Mouse (Mus musculus): ENCODE measurements around the gene Omd.
"Not testable (repeated sequence)": the region's sequence is repeated elsewhere in the genome, so short reads cannot be mapped to it uniquely, and the experiment has no call there.

The Omd gene

DNA sequence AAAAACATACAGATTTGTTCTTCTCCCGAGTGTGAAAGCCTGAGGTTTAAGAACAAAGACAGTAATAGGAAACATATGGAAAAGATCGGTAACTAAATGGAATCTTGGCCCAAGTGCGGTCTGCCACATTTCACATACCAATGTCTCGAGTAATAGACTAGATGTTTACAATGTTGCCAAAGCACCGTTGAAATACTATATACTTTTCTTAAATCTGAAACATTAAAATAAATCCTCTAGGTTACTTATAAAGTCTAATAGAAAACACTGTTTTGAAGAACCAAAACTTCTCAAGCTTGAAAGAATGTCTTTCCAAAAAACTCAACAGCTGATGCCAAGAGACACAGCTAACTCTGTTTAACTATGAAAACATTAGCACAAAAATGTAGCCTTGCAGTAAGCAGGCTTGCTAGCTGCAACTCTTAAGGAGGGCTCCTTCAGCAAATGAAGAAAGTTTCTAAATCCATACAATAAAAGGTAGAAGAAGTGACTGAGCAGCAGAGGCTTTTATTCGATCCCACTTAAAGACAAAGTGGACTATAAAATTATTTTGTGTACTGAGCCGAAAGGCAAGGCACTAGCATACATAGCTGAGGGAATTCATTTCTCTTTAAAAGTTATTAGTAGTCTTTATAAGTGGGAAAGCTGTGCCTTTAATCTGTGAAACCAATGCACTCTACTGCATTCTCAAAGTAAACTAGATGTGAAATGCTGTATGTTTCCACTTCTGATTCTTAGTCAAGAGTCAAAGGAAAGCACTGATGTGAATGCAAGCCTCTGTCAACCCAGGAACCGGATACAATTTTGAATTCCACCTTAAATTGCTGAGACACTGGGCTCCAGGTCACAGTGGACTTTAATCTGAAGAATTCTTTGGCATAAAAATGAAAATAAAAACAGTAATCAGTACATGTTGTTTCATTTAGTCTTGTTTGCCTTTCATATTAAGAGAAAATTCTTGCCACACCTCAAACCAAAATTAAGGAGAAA lies at the start of gene Omd:
TSS of gene Omd (plus strand) at position 922 of the 990 bp plus-strand sequence.
- in situ Hi-C loops (cut with MboI, MseI), result no loop called here

DNA sequence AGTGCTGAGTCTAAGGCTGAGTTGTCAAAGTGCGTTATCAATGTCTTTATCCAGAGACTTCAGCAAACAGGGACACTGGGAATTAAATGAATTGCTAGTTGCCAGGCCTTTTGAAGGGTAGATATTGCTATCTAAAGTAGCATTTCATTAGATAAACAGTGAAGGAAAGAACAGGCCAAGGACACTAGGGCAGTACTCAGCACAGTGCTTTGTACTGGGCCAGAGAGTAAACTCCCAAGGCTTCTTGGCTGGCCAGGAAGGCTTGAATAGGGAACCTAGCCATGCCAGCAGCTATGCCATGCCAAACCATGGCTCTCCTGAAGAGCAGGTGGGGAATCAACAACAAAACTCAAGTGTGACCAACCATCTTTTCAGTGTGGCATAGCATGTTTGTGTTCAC lies 45.3 kb upstream of the Omd start:
- in situ Hi-C loops (cut with MboI, MseI), result no loop called here

- in situ Hi-C loops (cut with MboI, MseI), result no loop called here
These were observed 43.6 kb upstream of the Omd start for GRCm38 (mm10) chr13:49538693-49539092.

GRCm38 (mm10) chr13:49544279-49544678 lies 38.0 kb upstream of the Omd start, which contains the start of gene Aspn:
TSS of gene Aspn (plus strand) at chr13:49544443.
- in situ Hi-C loops (cut with MboI, MseI), result no loop called here

DNA sequence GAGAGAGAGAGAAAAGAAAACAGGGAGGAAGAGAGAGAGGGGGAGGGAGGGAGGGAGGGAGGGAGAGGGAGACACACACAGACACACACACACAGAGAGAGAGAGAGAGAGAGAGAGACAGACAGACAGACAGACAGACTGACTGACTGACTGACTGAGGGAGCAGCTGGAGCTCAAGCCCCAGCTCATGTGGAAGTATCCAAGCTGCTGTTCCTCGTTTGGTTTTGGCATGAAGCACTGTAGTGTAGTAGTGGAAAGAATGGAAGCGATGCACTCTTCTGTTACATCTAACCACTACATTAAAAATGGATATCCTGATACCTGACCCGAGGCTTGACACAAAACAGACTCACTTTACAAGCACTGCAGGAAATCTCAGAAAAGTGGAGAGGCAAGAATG lies 36.6 kb upstream of the Omd start:
- in situ Hi-C loops (cut with MboI, MseI), result no loop called here

GRCm38 (mm10) chr13:49546517-49546916 lies 35.7 kb upstream of the Omd start:
- in situ Hi-C loops (cut with MboI, MseI), result no loop called here

- in situ Hi-C loops (cut with MboI, MseI), result no loop called here
These were observed 34.6 kb upstream of the Omd start for GRCm38 (mm10) chr13:49547563-49548150.

GRCm38 (mm10) chr13:49549616-49550015 lies 32.6 kb upstream of the Omd start:
- in situ Hi-C loops (cut with MboI, MseI), result no loop called here

- in situ Hi-C loops (cut with MboI, MseI), result no loop called here
These were observed 27.7 kb upstream of the Omd start for GRCm38 (mm10) chr13:49554519-49554918.

DNA sequence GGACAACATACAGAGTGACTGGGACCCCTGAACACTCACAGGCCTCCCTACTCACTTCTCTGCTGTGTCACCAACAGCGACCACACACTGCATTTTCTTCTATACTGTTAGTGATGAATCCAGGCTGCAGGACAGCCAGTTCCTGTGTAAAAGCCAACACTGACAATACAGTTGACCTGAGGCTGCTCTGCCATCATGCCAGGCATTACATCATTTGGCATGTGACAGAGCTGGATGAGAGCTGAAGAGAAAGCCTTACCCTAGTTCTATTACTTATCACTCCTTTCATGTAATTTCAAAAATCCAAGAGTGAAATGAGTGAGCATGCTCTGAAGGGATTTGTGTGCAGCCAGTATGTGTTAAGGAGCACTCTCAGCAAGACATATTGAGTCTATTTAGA lies 26.1 kb upstream of the Omd start:
- in situ Hi-C loops (cut with MboI, MseI), result no loop called here

GRCm38 (mm10) chr13:49556924-49557323 lies 25.3 kb upstream of the Omd start:
- in situ Hi-C loops (cut with MboI, MseI), result no loop called here

- in situ Hi-C loops (cut with MboI, MseI), result no loop called here
These were observed 23.1 kb upstream of the Omd start for GRCm38 (mm10) chr13:49559185-49559584.

- in situ Hi-C loops (cut with MboI, MseI), result loop anchor here (10.0 kb wide), 1 partner anchor 74 kb away; no protein-coding TSS in a partner anchor
These were observed 21.4 kb upstream of the Omd start for GRCm38 (mm10) chr13:49560886-49561285.

GRCm38 (mm10) chr13:49564347-49564746 lies 17.9 kb upstream of the Omd start:
- in situ Hi-C loops (cut with MboI, MseI), result loop anchor here (10.0 kb wide), 1 partner anchor 70 kb away; no protein-coding TSS in a partner anchor

- in situ Hi-C loops (cut with MboI, MseI), result no loop called here
These were observed 11.9 kb upstream of the Omd start for GRCm38 (mm10) chr13:49570371-49570770.

GRCm38 (mm10) chr13:49571418-49571817 lies 10.8 kb upstream of the Omd start:
- in situ Hi-C loops (cut with MboI, MseI), result no loop called here

DNA sequence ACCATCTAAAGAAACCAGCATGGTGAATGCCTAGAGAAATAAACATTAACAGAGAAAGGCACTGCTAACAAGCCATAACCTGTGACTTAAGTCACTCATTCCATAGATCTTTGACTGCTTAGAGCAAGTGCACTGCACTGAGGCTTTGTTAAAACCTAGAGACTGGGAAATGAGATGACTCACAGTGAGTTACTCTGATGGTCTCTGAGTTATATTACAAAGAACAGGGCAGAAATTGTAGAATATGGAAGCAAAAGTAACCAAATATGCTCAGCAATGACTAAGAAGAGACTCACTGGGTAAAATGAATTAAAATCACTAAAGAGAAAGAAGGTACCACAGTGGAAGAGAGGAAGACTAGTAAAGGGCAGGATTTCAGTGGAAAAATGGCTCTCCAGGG lies 1.6 kb downstream of the Omd start:
- in situ Hi-C loops (cut with MboI, MseI), result no loop called here

DNA sequence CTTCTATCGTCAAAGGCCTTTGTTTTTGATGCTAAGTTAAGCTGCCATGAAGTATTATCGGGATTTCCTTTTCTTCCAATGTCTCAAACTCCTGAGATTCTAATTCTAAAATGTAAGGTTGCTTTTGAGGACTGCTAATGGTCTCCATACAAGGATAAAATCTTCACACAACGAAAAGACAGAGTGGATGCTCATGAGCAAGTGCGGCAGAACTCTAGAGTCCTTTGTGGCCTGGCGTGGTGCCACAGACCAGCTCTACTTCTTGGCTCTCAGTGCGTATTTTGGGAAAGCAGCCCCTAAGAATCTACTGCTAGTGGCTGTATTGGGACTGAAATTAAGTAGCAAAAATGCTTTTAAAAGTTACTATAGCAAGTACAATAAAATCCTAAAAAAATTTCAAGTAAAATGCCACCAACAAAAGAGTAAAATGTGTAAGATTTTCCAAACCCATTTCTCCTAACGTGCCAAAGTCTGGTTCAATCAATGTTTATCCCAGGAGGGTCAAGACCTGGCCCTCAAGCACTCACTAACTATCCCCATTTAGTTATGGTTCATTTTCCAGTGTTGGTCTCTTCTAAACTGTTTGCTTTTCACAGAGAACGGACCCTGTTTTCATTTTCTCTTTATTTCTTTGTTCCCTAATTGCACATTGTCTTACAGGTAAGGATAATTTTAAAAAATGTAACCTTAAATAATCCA lies 2.2 kb downstream of the Omd start:
- in situ Hi-C loops (cut with MboI, MseI), result no loop called here

GRCm38 (mm10) chr13:49586062-49586461 lies 3.8 kb downstream of the Omd start:
- in situ Hi-C loops (cut with MboI, MseI), result no loop called here

DNA sequence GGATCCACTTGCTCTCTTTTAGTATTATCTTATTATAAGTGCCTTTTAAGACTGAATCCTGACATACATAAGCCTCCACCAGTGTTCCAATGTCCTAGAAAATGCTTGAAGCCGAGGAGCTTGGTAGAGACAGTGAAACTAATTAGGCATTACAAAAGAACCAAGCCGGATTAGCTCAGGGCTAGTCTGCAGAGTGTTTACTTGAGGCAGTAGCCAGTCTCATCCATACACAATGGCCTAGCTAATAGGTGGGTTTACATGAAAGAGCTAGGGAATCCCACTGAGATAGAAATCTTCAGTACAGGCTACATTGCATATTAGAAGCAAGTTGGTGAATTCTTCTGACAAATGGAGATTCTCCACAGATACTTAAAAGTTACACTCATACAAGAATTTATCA lies 20.3 kb downstream of the Omd start:
- in situ Hi-C loops (cut with MboI, MseI), result not testable (repeated sequence)

GRCm38 (mm10) chr13:49603603-49604002 lies 21.3 kb downstream of the Omd start:
- in situ Hi-C loops (cut with MboI, MseI), result no loop called here

DNA sequence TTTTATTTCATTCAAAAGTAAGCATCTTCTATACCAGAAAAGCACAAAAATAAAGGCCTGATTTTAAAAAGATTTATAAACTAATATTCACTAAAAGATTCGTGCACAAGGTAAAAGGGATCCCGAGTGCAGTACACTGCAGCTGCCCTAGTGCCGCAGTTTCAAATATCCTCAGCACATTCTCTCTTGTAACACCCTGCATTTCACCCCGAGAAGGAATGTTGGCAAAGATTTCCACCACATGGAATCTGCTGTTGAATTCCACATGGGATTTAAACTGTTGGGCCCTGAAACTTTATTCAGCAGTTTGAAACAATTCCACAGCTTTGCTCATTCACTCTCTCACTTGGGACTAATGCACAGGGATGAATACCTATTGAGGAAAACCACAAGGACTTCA lies 25.5 kb downstream of the Omd start, which contains the start of gene Ogn:
TSS of gene Ogn (plus strand) at position 333 of the 400 bp plus-strand sequence.
- in situ Hi-C loops (cut with MboI, MseI), result no loop called here
